Mouse (Mus musculus) natural killer cell, adult 2 months (primary cell): ENCODE measurements around the gene Serpinb6a.

Source experiments
- DNase-seq, 2 experiments: peaks; one replicate each; pipeline ENCODE4 v3.0.0; 2022; ENCODE audit warnings: low spot score in 2 of 2

Gene Serpinb6a

GRCm38 (mm10) chr13:33906821-33907220 is 95.8 kb downstream of the Serpinb6a start:
- no peak for DNase-seq

DNA sequence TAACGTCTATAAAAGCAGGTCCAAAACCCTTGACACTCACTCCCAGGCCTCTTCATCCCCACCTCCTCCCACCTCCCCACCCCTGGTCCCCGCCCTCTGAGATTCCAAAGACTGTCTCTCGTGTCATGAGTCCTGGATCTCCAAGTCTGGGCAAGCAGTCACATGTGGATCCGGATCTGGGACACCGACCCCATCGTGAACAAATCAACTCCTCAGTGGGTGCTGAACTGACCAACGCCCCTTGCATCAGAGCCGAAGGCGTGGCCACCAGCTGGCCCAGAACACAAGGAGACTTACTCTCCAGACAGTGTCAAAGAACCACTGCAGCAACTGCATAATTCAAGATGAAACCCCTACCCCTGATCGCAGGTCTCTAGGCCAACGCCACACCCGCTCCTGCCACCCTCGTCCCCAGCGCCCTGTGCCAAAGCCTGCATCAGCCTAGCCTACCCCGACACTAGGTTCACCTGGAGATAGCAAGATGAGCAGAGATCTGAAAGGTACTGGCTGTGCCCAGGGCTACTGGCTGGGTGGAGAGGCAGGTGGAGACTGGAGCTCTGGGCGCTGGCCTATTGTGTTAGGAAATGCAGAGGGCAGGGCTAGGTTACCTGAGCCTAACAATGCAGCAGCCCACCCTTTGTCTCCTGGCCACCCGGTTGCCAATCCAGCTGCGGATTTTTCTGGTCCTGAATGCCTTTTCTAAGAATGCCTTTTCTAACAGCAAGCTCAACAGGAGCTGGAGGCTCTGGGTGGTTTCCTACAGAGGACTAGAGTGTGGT is 97.2 kb downstream of the Serpinb6a start, which contains the start of gene Serpinb6c:
TSS of gene Serpinb6c (minus strand) at position 533 of the 779 bp plus-strand sequence.
- DNase-seq = no peak

- DNase-seq = no peak
These were observed 99.3 kb downstream of the Serpinb6a start for GRCm38 (mm10) chr13:33903290-33903689.

DNA sequence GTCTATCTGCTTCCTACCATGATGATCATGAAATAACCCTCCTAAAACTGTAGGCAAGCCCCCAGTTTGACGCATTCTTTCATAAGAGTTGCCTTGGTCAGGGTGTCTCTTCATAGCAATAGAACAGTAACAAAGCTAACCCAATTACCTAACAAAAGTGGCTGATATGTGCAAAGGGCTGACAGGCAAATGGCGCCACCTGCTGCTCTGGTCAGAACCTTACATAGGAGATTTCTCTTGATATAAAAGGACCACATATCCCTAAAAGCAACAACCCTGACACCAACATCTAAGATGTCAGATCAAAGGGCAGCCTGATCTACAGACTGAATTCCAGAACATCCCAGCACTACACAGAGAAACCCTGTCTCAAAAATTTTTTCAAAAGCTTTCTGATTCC is 108.4 kb downstream of the Serpinb6a start:
- no peak for DNase-seq
